Mouse (Mus musculus): ENCODE measurements around the gene Ccdc93. TPM values are rescaled to one million over a fixed set of nuclear protein-coding genes. Genes with fewer than 3 reads are reported as not detected.
A peak's percentile ranks its signal among the peaks of the same experiment; 100 is the strongest.

The Ccdc93 gene
- polyA plus RNA-seq, 1 experiment from 2014 or later: 10.2 TPM

DNA sequence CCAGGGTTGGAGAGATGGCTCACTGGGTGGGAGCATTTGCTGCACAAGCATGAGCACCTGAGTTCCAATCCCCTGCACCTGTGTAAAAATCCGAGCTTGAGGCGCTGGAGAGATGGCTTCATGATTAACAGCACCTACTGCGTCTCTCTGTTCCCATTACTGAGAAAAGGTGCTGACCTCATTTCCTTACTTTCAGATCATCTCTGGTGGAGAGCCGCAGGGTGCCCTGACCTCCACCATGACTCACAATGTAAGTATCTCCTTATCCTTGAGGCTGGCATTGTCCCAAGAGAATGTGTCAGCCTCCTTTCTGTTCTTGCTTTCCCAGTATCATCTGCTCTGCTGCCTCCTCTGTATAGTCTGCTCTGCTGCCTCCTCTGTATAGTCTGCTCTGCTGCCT lies 52.2 kb downstream of the Ccdc93 start:
- Histone ChIP-seq H3K4me3 (no peak overlapping the region), H3K27ac (no peak overlapping the region), H3K9me3 (replicated peaks) (no peaks in the 10 kb centered on the region), H3K27me3 (no peaks in the 10 kb centered on the region), H3K4me2 (no peak overlapping the region), H3K36me3 (ENCODE audit: poor library complexity, severe bottlenecking) (peaks cover 56% of the 10 kb centered on the region), H3K4me1 (no peaks in the 10 kb centered on the region), H3K9ac (no peak overlapping the region)
- ATAC-seq: no peak
- WGBS: 88% methylated on average over 4 of the region's 4 CpGs

DNA sequence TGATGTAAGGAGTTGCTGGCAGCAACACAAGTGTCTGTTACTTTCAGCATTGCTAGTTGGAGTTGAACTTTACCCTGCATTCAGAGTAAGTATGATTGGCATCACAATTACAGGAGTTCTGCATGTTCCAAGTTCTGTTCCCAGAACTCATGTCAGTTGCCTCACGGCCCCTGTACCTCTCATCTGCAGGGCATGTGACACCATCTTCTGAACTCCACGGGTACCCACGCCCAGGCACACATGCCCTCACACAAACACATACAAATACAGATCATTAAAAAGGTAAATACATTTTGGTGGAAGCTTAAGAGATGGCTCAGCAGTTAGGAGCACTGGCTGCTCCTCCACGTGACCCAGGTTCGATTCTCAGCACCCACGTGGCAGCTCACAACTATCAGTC lies 56.0 kb downstream of the Ccdc93 start:
- H3K36me3 ChIP-seq (ENCODE audit: poor library complexity, severe bottlenecking): peaks cover 44% of the 10 kb centered on the region
- no peaks in the 10 kb centered on the region for H3K4me1 ChIP-seq
- no peaks in the 10 kb centered on the region for H3K27me3 ChIP-seq
- H3K4me2 ChIP-seq: no peak overlapping the region
- no peaks in the 10 kb centered on the region for H3K9me3 ChIP-seq (replicated peaks)
- ATAC-seq: no peak
- no peak overlapping the region for H3K27ac ChIP-seq
- WGBS: 96% methylated on average over 6 of the region's 6 CpGs
- no peak overlapping the region for H3K9ac ChIP-seq
- no peak overlapping the region for H3K4me3 ChIP-seq

DNA sequence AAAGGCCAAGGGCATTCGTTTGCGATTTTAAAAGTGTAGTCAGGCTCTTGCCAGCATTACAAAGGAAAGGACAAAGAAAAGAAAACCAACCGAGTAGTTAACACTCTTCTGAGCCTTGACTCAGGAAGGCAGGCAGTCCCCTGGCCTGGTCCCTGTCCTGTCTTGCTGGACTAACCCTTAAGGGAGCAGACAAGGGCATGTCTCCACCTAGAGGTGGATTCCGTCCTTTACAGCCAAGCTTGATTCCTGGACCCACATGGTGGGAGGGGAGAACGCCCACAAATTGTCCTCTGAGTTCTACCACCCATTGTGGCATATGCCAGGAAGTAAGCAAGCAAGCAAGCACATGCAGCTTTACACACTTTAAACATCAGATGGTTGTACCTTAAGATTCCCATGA lies 59.4 kb downstream of the Ccdc93 start:
- no peaks in the 10 kb centered on the region for H3K4me1 ChIP-seq
- peak; percentile 63; the same call in 1 of the 2 replicates for ATAC-seq
- peaks cover 62% of the 10 kb centered on the region for H3K36me3 ChIP-seq (ENCODE audit: poor library complexity, severe bottlenecking)
- WGBS: 33% methylated on average over 5 of the region's 5 CpGs
- no peaks in the 10 kb centered on the region for H3K9me3 ChIP-seq (replicated peaks)
- no peak overlapping the region for H3K27ac ChIP-seq
- no peak overlapping the region for H3K4me2 ChIP-seq
- no peak overlapping the region for H3K9ac ChIP-seq
- no peaks in the 10 kb centered on the region for H3K27me3 ChIP-seq
- no peak overlapping the region for H3K4me3 ChIP-seq

DNA sequence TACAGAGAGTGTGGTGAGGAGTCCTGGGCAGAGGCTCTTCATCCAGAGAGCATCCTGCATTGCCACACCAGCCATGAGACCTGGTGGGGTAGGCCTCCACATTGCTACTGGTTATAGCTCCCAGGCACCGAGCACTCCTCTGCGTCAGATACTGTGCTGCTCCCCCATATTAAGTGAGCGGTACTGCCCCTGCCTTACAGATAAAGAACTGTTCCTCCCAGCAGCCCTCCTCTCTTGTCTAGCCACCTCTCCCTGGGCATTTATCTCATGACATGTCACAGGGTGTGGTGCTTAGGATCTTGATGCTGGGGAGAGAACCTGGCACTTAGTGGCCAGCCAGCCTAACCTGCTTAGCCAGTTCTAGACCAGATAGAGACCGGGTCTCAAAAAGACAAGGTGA lies 66.2 kb downstream of the Ccdc93 start:
- no peak for ATAC-seq
- 95% methylated on average over 4 of the region's 4 CpGs for WGBS

GRCm38 (mm10) chr1:121508729-121509128 lies 77.9 kb downstream of the Ccdc93 start:
- Histone ChIP-seq H3K4me3 (no peak overlapping the region), H3K27me3 (no peaks in the 10 kb centered on the region), H3K36me3 (ENCODE audit: poor library complexity, severe bottlenecking) (peaks cover 6% of the 10 kb centered on the region), H3K4me1 (no peaks in the 10 kb centered on the region), H3K9me3 (replicated peaks) (no peaks in the 10 kb centered on the region; the same call in 1 of the 2 replicates), H3K9ac (no peak overlapping the region), H3K27ac (no peak overlapping the region), H3K4me2 (no peak overlapping the region)
- ATAC-seq: no peak
- WGBS: 88% methylated on average over 2 of the region's 2 CpGs

More for the DNA sequence above, 66.2 kb downstream of the Ccdc93 start:
- Histone ChIP-seq H3K4me3 (no peak overlapping the region), H3K9ac (no peak overlapping the region), H3K4me2 (no peak overlapping the region), H3K9me3 (replicated peaks) (no peaks in the 10 kb centered on the region), H3K27ac (no peak overlapping the region), H3K4me1 (no peaks in the 10 kb centered on the region), H3K27me3 (no peaks in the 10 kb centered on the region), H3K36me3 (ENCODE audit: poor library complexity, severe bottlenecking) (peaks cover 76% of the 10 kb centered on the region)

DNA sequence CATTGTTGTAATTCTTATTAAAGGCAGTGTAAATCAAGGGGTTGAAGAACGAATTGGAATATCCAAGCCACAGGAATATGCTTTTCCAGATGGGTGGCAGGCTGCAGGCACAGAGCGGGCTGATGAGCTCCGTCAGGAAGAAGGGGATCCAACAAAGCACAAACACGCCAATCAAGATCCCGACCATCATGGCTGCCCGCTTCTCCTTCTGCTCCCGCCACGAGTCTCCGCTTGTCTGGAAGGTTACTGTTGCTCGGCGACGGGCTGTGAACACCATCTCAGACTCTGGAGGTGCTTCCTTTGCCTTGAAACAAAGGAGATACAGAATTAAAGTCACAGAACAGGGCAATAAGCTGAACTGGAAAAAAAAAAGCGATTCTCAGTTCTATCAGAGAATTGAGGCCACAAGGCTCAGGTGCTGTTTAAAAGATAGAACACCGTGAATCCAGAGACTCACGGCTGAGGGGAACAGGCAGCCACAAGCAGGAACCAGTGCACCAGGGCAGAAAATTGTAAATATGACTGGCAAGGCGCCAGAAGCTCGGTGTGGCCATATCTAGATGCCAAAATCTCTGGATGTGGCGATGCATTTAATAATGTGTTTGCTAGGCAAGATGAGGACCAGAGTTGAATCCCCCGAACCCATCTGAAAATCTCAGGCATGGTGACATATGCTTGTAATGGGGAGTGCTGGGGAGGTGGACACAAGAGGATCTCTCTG lies 79.7 kb downstream of the Ccdc93 start:
- H3K27me3 ChIP-seq: no peaks in the 10 kb centered on the region
- 0 out of 2 replicates have a peak, but pooled peaks have one; percentile 19 for ATAC-seq
- H3K36me3 ChIP-seq (ENCODE audit: poor library complexity, severe bottlenecking): no peaks in the 10 kb centered on the region
- no peak overlapping the region for H3K27ac ChIP-seq
- no peaks in the 10 kb centered on the region for H3K4me1 ChIP-seq
- WGBS: 74% methylated on average over 19 of the region's 19 CpGs
- H3K4me3 ChIP-seq: no peak overlapping the region
- H3K9ac ChIP-seq: no peak overlapping the region
- no peaks in the 10 kb centered on the region; the same call in 1 of the 2 replicates for H3K9me3 ChIP-seq (replicated peaks)
- no peak overlapping the region for H3K4me2 ChIP-seq

- no peaks in the 10 kb centered on the region for H3K4me1 ChIP-seq
- no peak overlapping the region for H3K9ac ChIP-seq
- 14% methylated on average over 2 of the region's 2 CpGs for WGBS
- no peaks in the 10 kb centered on the region for H3K27me3 ChIP-seq
- no peak overlapping the region for H3K4me2 ChIP-seq
- no peak overlapping the region for H3K27ac ChIP-seq
- no peak overlapping the region for H3K4me3 ChIP-seq
- H3K9me3 ChIP-seq (replicated peaks): no peaks in the 10 kb centered on the region; the same call in 1 of the 2 replicates
- H3K36me3 ChIP-seq (ENCODE audit: poor library complexity, severe bottlenecking): no peaks in the 10 kb centered on the region
- ATAC-seq: 0 out of 2 replicates have a peak, but pooled peaks have one; percentile 16
Observed at GRCm38 (mm10) chr1:121511186-121511585, 80.3 kb downstream of the Ccdc93 start.

DNA sequence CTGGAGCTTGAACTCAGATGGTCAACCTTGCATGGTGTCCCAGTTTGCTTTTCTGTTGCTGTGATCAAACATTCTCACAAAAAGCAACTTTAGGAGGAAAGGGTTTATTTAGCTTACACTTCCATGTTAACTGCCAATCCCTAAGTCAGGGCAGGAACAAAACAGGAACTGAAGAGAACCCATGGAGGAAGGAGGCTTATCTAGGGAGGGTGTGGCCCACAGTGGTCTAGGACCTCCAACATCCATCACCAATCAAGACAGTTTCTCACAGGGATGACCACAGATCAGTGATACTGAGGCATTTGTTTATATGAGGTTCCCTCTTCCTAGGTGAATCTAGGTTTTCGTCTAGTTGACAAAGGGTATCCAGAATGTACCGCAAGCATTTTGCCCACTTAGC lies 81.1 kb downstream of the Ccdc93 start:
- no peak overlapping the region for H3K27ac ChIP-seq
- no peak overlapping the region for H3K4me2 ChIP-seq
- no peaks in the 10 kb centered on the region for H3K4me1 ChIP-seq
- ATAC-seq: no peak
- H3K36me3 ChIP-seq (ENCODE audit: poor library complexity, severe bottlenecking): no peaks in the 10 kb centered on the region
- no peak overlapping the region for H3K9ac ChIP-seq
- no peaks in the 10 kb centered on the region; the same call in 1 of the 2 replicates for H3K9me3 ChIP-seq (replicated peaks)
- no peaks in the 10 kb centered on the region for H3K27me3 ChIP-seq
- 90% methylated on average over 2 of the region's 2 CpGs for WGBS
- no peak overlapping the region for H3K4me3 ChIP-seq

GRCm38 (mm10) chr1:121518609-121519008 lies 87.8 kb downstream of the Ccdc93 start:
- Histone ChIP-seq H3K4me2 (no peak overlapping the region), H3K27ac (no peak overlapping the region), H3K4me3 (no peak overlapping the region), H3K9me3 (replicated peaks) (no peaks in the 10 kb centered on the region), H3K36me3 (ENCODE audit: poor library complexity, severe bottlenecking) (no peaks in the 10 kb centered on the region), H3K4me1 (no peaks in the 10 kb centered on the region), H3K9ac (no peak overlapping the region), H3K27me3 (no peaks in the 10 kb centered on the region)
- 86% methylated on average over 1 of the region's 1 CpGs for WGBS
- ATAC-seq: no peak

DNA sequence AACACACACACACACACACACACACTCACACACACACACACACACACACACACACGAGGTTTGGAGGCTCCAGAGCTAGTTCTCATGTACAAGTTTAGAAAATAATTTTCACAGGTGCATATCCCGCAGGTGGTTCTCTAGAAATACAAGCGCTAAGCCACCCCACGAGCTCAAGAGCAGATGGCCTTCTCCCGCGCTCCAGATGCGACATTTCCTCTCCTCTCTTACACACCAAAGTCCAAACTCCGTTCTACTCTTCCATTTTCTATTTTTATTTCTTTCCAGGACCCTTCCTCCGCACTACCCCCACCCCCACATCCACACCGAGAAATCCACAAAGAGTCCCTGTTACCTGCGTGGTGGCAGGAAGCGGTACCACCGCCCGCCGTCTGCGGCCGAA lies 96.2 kb downstream of the Ccdc93 start:
- no peaks in the 10 kb centered on the region for H3K9me3 ChIP-seq (replicated peaks)
- no peak overlapping the region for H3K27ac ChIP-seq
- H3K4me1 ChIP-seq: peaks cover 15% of the 10 kb centered on the region
- H3K27me3 ChIP-seq: peaks cover 28% of the 10 kb centered on the region
- no peaks in the 10 kb centered on the region for H3K36me3 ChIP-seq (ENCODE audit: poor library complexity, severe bottlenecking)
- H3K4me3 ChIP-seq: peak overlapping the region; percentile 36
- 52% methylated on average over 17 of the region's 17 CpGs for WGBS
- peak overlapping the region; percentile 64 for H3K4me2 ChIP-seq
- H3K9ac ChIP-seq: no peak overlapping the region
- ATAC-seq: no peak

- peak overlapping the region; percentile 12; the same call in 1 of the 2 replicates for H3K9ac ChIP-seq
- peak; percentile 65; the same call in 1 of the 2 replicates for ATAC-seq
- H3K27me3 ChIP-seq: peaks cover 28% of the 10 kb centered on the region
- peak overlapping the region; percentile 36 for H3K4me3 ChIP-seq
- H3K4me2 ChIP-seq: peak overlapping the region; percentile 64
- no peaks in the 10 kb centered on the region for H3K9me3 ChIP-seq (replicated peaks)
- peaks cover 15% of the 10 kb centered on the region for H3K4me1 ChIP-seq
- 12% methylated on average over 55 of the region's 55 CpGs for WGBS
- no peaks in the 10 kb centered on the region for H3K36me3 ChIP-seq (ENCODE audit: poor library complexity, severe bottlenecking)
- H3K27ac ChIP-seq: no peak overlapping the region
Observed at GRCm38 (mm10) chr1:121527600-121528398, 97.0 kb downstream of the Ccdc93 start.

DNA sequence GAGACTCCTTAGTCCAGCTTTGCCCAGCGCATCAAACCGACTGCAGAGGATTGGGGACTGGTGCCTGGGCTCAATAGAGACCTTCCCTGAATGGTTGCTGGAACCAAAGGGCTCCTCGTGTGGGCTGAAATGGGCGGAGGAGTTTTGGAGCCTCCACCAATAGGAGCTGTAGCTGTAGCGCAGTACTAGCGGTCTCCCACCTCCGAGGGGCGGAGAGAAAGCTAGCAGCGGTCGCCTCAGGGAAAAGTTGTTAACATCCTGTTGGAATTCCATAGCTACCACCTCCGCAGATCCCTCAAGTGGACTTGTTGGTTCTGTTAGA lies 97.5 kb downstream of the Ccdc93 start, which contains the start of gene Htr5b:
Gene Htr5b (minus strand): TSS at position 67 of the 322 bp plus-strand sequence.
- Histone ChIP-seq H3K36me3 (ENCODE audit: poor library complexity, severe bottlenecking) (no peaks in the 10 kb centered on the region), H3K9me3 (replicated peaks) (no peaks in the 10 kb centered on the region), H3K27ac (no peak within 1 kb of the TSS), H3K4me1 (peaks cover 15% of the 10 kb centered on the region), H3K27me3 (peaks cover 28% of the 10 kb centered on the region), H3K4me3 (peak within 1 kb of the TSS; percentile 36), H3K9ac (peak within 1 kb of the TSS; percentile 12; the same call in 1 of the 2 replicates), H3K4me2 (peak within 1 kb of the TSS; percentile 64)
- peak; percentile 94 for ATAC-seq
- WGBS: 6% methylated on average over 11 of the region's 11 CpGs

Measured in forebrain, embryonic 13.5 days (tissue).